Mouse (Mus musculus): ENCODE measurements around the gene Usp48.
A peak's percentile ranks its signal among the peaks of the same experiment; 100 is the strongest.
"Not testable (repeated sequence)": the region's sequence is repeated elsewhere in the genome, so short reads cannot be mapped to it uniquely, and the experiment has no call there.

The Usp48 gene

DNA sequence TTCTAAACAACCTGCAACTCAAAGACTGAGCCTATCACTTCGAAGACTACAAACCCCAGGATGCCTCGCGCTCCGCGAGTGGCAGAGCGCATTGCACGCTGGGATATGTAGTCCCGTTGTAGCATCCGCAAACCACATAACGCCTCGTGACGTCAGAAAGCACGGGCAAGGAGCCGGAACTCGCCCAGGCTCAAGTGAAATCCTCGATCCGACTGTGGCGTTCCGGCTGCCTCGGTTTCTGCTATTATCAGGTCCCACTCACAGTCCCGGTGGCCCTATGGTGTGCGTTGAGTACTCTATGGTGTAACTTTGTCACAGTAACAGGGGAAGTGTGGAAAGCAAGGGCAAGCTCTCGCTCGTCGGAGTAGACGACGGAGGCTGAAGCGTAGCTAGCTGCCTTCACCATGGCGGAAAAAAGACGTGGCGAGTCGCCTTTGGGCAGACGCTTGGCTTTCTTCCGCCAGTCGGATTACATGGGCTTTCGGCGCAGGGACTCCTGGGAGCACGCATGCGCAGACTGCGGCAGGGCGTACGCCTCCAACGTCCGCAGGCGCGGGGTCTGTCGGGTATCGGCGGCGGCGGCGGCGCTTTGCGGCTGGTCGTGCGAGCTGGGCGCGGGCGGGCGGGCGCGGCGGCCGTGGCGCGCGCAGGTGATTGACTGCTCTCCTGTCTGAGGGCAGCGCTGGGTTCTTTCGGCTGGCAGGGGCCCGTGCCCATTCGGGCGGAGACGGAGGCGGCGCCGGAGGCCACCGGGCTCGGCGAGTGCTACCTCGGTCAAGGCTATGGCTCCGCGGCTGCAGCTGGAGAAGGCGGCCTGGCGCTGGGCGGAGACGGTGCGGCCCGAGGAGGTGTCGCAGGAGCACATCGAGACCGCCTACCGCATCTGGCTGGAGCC is at the start of gene Usp48:
Usp48 (plus strand) TSS at position 155 of the 895 bp plus-strand sequence.
- peak; percentile 99 for DNase-seq (ENCODE audit: low spot score)

- DNase-seq (ENCODE audit: low spot score) = no peak
Observed at GRCm38 (mm10) chr4:137545568-137545967, 48.0 kb upstream of the Usp48 start.

GRCm38 (mm10) chr4:137546003-137546525 is 47.5 kb upstream of the Usp48 start:
- DNase-seq (ENCODE audit: low spot score) = peak; percentile 34

GRCm38 (mm10) chr4:137553466-137553865 is 40.1 kb upstream of the Usp48 start:
- no peak for DNase-seq (ENCODE audit: low spot score)

DNA sequence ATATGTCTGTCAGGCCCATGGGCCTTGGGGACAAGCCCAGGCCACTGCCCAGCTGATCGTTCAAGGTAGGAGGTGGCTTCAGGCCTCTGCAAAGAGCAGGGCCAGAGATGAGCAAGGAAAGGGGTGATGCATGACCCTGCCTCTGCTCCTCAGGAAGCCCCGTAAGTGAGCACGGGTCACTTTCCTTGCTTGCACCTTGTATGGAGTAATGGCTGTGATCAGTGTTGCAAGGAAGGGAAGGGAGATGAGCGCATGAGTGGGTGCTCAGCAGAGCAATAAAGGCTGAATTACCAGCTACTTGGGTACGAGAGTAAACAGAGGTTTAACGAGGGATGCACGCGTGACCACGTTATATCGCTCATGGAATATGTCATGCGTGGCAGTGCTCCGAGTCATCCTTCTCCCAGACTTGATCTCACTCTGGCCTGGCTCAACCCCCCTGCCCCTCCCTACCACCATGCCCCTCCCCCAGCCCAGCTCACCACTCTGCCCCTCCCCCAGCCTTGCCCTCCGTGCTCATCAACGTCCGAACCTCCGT is 36.8 kb upstream of the Usp48 start:
- DNase-seq (ENCODE audit: low spot score) = no peak

GRCm38 (mm10) chr4:137569873-137570272 is 23.7 kb upstream of the Usp48 start:
- DNase-seq (ENCODE audit: low spot score) = no peak

DNA sequence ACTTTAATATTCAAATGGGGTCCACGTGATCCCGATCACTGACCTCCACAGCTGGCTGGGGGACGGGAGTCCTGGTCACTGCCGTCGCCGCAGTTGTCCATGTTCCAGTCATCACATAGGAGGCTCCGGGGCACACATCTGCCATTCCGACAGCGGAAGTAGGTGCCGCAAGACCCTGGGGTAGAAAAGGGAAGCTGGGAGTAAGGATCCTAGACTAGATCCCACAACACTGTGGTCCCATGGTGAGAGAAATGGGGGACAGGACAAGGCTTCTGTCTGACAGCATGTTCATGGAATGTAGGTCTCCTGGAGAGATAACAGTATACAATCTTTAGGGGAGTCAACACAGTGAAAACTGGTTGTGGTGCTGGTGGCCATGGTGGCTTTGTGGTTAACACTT is 19.1 kb upstream of the Usp48 start, which contains the start of gene Ldlrad2:
Ldlrad2 (minus strand) TSS at position 101 of the 400 bp plus-strand sequence.
- no peak for DNase-seq (ENCODE audit: low spot score)

GRCm38 (mm10) chr4:137577486-137577885 is 16.1 kb upstream of the Usp48 start:
- DNase-seq (ENCODE audit: low spot score) = no peak

DNA sequence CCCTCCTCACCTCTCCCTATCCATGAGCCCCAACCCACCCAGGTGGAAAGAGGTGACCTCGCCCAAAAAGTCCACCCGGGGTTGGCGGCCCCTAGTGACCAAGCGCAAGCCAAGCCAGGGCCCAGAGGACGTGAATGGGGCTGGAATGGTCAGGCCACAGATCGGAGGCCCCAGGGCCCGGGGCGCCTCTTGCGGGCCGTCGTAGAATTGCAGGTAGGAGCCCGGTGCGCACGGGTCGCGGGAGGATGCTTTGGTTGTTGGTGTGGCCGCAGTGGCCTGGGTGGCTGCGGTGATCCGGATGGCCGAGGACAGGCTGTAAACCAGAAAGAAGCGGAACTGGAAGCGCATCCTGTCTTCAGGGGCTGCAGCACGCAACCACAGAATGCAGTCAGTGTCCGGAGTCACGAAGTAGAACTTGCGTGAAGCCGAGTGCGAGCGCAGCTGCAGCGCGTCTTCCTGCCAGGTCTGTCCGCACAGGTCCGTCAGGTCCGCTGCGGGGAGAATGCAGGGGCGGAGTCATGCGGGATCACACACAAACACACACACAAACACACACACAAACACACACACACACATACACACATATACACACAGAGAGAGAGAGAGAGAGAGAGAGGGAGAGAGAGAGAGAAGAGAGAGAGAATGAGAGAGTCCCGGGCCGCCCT is 15.2 kb upstream of the Usp48 start:
- DNase-seq (ENCODE audit: low spot score) = no peak

GRCm38 (mm10) chr4:137579789-137580188 is 13.8 kb upstream of the Usp48 start:
- no peak for DNase-seq (ENCODE audit: low spot score)

- no peak for DNase-seq (ENCODE audit: low spot score)
Observed at GRCm38 (mm10) chr4:137580299-137580698, 13.3 kb upstream of the Usp48 start.

DNA sequence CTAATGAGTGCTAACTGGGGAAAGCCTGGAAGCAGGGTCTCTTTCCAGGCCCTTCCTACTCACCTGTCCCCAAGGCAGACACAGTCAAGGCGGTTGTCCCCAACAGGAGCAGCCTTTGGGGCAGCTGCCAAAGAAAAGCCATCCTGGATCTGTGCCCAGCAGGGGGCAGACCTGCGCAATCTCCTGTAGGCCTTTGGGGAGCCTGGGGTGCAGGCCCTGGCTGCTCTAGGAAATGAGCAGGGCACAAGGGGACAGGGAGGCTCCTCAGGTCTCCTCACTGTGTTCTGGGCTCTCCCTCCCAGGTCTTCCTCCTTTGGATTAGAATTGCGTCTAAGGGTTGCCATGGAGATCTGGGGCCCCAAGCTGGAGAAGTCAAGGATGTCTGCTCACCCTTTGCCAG is 11.7 kb upstream of the Usp48 start:
- DNase-seq (ENCODE audit: low spot score) = no peak

- DNase-seq (ENCODE audit: low spot score) = not testable (repeated sequence)
Observed at GRCm38 (mm10) chr4:137589095-137589494, 4.5 kb upstream of the Usp48 start.

- DNase-seq (ENCODE audit: low spot score) = no peak
Observed at GRCm38 (mm10) chr4:137589586-137589985, 4.0 kb upstream of the Usp48 start.

DNA sequence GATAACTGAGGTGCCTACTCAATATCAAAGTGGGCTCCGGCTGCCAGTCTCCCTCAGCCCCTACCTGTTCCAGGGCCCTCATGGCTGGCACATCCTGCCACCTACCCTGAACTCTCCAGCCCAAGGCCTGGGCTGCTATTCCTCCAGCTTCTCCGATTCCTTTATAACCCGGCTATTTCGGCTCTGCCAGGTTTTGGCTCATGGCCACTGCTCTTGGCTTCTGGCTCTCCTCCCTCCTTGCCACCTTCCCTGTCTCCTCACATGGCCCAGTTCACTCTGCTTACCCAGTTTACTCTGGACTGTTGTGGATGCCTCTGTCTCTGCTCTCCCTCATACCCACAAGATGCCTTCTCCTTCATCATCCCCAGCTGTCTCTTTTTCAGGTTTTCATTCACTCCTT is 2.6 kb upstream of the Usp48 start:
- peak; percentile 22 for DNase-seq (ENCODE audit: low spot score)

GRCm38 (mm10) chr4:137594496-137595270 is 1.1 kb downstream of the Usp48 start:
- peak; percentile 34 for DNase-seq (ENCODE audit: low spot score)

GRCm38 (mm10) chr4:137597098-137597630 is 3.6 kb downstream of the Usp48 start:
- no peak for DNase-seq (ENCODE audit: low spot score)

- no peak for DNase-seq (ENCODE audit: low spot score)
Observed at GRCm38 (mm10) chr4:137598577-137598976, 5.0 kb downstream of the Usp48 start.

DNA sequence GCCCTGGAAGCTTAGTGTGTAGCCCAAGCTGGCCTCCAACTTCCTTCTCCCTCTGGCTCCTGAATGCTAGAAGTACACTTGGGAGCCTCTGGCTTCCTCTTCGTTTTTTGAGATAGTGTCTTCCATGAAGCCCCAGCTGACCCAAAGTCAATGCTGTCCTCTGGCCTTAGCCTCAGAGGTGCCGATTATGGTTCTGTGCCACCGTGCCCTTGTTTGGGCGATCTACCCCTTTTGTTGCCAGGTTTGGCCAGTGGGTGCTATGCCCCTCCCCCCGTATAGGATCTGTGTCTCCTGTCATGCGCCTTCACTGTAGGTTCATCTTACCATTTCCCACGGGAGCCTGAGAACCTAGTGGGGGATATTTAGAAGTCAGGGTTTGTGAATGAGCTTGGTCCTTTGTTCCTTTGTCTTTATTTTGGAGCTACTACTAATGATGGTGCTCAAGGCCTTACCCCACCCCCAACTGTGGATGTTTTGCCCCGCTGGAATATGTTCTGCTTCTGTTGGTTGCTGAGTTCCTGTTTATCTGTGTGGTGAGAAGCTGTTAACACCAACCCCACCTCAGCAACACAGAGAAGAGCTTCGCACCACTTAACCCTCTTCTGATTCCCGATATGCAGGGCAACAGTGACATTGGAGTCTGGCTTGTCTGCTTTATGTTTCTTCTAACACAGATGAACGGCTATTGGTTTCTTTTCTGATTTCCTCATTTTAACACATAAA is 10.1 kb downstream of the Usp48 start:
- no peak for DNase-seq (ENCODE audit: low spot score)

DNA sequence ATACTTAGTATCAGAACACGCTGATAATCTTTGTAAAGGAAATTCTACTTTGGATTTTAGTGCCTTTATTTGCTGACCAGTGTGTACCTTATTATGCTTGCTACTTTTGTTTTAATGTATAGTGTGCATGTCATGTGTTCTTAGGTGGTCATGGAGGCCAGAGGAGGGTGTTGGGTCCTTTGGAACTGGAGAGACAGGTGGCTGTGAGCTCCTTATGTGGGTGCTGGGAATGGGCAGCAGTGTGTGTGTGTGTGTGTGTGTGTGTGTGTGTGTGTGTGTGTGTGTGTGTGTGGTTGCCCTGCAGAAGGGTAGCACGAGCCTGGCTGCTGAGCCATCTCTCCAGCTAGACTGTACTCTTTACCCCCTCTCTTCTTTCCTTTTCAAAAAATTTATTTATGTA is 13.5 kb downstream of the Usp48 start:
- DNase-seq (ENCODE audit: low spot score) = no peak

DNA sequence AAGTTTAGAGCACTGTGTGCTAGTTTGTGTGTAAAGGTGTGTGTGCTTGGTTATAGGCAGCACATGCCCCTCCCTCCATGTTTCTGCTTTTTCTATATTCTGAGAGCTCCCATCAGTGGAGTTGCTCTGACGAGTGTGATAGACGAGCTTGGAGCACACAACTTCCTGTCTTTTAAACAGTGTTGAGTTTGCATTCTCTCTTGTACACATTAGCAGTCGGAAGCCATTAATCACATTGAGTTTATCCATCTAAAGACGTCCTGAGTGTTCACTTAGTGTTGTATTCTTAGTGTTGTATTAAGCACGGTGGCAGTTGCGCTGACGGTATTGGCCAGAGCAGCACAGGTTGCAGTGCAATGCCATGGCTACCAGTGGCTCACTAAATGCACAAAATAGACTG is 15.7 kb downstream of the Usp48 start:
- no peak for DNase-seq (ENCODE audit: low spot score)
